Mouse (Mus musculus): Measurements from ENCODE around the gene Tmem95. TPM values are rescaled to one million over a fixed set of nuclear protein-coding genes. Genes with fewer than 3 reads are reported as not detected.

Tmem95 gene
- not detected in 2 replicates for polyA plus RNA-seq (2012; ENCODE audit: low replicate concordance)

GRCm38 (mm10) chr11:69877878-69878277 lies at the start of gene Tmem95:
Gene Tmem95 (minus strand): TSS chr11:69878018.

GRCm38 (mm10) chr11:69921114-69922011 lies 43.5 kb upstream of the Tmem95 start, which contains the start of gene Eif5a:
Gene Eif5a (minus strand): TSS chr11:69921958.

GRCm38 (mm10) chr11:69913554-69914371 lies 35.9 kb upstream of the Tmem95 start, which contains the start of gene Gps2:
Gene Gps2 (plus strand): TSS chr11:69913888.

GRCm38 (mm10) chr11:69900471-69901405 lies 22.9 kb upstream of the Tmem95 start, which contains the start of the genes 2810408A11Rik and Neurl4:
Gene 2810408A11Rik (minus strand): TSS chr11:69900987.
Gene Neurl4 (plus strand): TSS chr11:69901072.

GRCm38 (mm10) chr11:69895291-69895690 lies 17.5 kb upstream of the Tmem95 start, which contains the start of gene Acap1:
Gene Acap1 (minus strand): TSS chr11:69895539.

GRCm38 (mm10) chr11:69880853-69881603 lies 3.2 kb upstream of the Tmem95 start, which contains the start of gene Kctd11:
Gene Kctd11 (minus strand): TSS chr11:69881406.

GRCm38 (mm10) chr11:69858113-69858998 lies 19.5 kb downstream of the Tmem95 start, which contains the start of gene Tnk1:
Gene Tnk1 (minus strand): TSS chr11:69858730.

GRCm38 (mm10) chr11:69846198-69846680 lies 31.6 kb downstream of the Tmem95 start, which contains the start of gene Plscr3:
Gene Plscr3 (plus strand): TSS chr11:69846376.

GRCm38 (mm10) chr11:69837952-69838713 lies 39.7 kb downstream of the Tmem95 start, which contains the start of gene Tmem256:
Gene Tmem256 (plus strand): TSS chr11:69838514.

GRCm38 (mm10) chr11:69837604-69837951 lies 40.2 kb downstream of the Tmem95 start, which contains the start of gene Nlgn2:
Gene Nlgn2 (minus strand): TSS chr11:69837784.

Other genes starting within 250 kb of the Tmem95 start
- gene Fxr2, start 245.0 kb downstream of the Tmem95 start, polyA plus RNA-seq (2012; ENCODE audit: low replicate concordance), result 91.8 and 97.5 TPM in 2 replicates
- gene Sox15, start 222.7 kb downstream of the Tmem95 start, polyA plus RNA-seq (2012; ENCODE audit: low replicate concordance), result 0.44 TPM in 1 of 2 replicates, not detected in the other
- gene Mpdu1, start 215.4 kb downstream of the Tmem95 start, polyA plus RNA-seq (2012; ENCODE audit: low replicate concordance), result 24.1 and 29.9 TPM in 2 replicates
- 26.6 and 82.4 TPM in 2 replicates for gene Cd68, start 211.9 kb downstream of the Tmem95 start, polyA plus RNA-seq (2012; ENCODE audit: low replicate concordance)
- gene Eif4a1, start 205.6 kb downstream of the Tmem95 start, polyA plus RNA-seq (2012; ENCODE audit: low replicate concordance), result 226 and 408 TPM in 2 replicates
- gene Senp3, start 195.9 kb downstream of the Tmem95 start, polyA plus RNA-seq (2012; ENCODE audit: low replicate concordance), result 128 and 137 TPM in 2 replicates
- 2.3 and 5.0 TPM in 2 replicates for gene Tnfsf13, start 192.2 kb downstream of the Tmem95 start, polyA plus RNA-seq (2012; ENCODE audit: low replicate concordance)
- 9.0 and 9.7 TPM in 2 replicates for gene Tnfsf12, start 182.2 kb downstream of the Tmem95 start, polyA plus RNA-seq (2012; ENCODE audit: low replicate concordance)
- gene Tnfsfm13, start 181.9 kb downstream of the Tmem95 start, polyA plus RNA-seq (2012; ENCODE audit: low replicate concordance), result 6.6 and 8.1 TPM in 2 replicates
- 92.9 and 194 TPM in 2 replicates for gene Polr2a, start 119.4 kb downstream of the Tmem95 start, polyA plus RNA-seq (2012; ENCODE audit: low replicate concordance)
- gene Slc35g3, start 116.0 kb downstream of the Tmem95 start, polyA plus RNA-seq (2012; ENCODE audit: low replicate concordance), result not detected in 2 replicates
- gene Zbtb4, start 112.1 kb downstream of the Tmem95 start, polyA plus RNA-seq (2012; ENCODE audit: low replicate concordance), result 38.9 and 47.4 TPM in 2 replicates
- gene Chrnb1, start 82.1 kb downstream of the Tmem95 start, polyA plus RNA-seq (2012; ENCODE audit: low replicate concordance), result 0.18 and 0.20 TPM in 2 replicates
- gene Fgf11, start 76.2 kb downstream of the Tmem95 start, polyA plus RNA-seq (2012; ENCODE audit: low replicate concordance), result 0.07 and 0.47 TPM in 2 replicates
- gene Tmem102, start 72.4 kb downstream of the Tmem95 start, polyA plus RNA-seq (2012; ENCODE audit: low replicate concordance), result not detected in 2 replicates
- gene Gm39566, start 62.7 kb downstream of the Tmem95 start, polyA plus RNA-seq (2012; ENCODE audit: low replicate concordance), result 0.07 TPM in 1 of 2 replicates, not detected in the other
- not detected in 2 replicates for gene Spem2, start 59.6 kb downstream of the Tmem95 start, polyA plus RNA-seq (2012; ENCODE audit: low replicate concordance)
- gene Spem1, start 55.8 kb downstream of the Tmem95 start, polyA plus RNA-seq (2012; ENCODE audit: low replicate concordance), result not detected in 2 replicates
- gene Nlgn2, start 40.2 kb downstream of the Tmem95 start, polyA plus RNA-seq (2012; ENCODE audit: low replicate concordance), result 3.7 and 5.0 TPM in 2 replicates
- gene Tmem256, start 39.5 kb downstream of the Tmem95 start, polyA plus RNA-seq (2012; ENCODE audit: low replicate concordance), result 531 and 1,176 TPM in 2 replicates
- 64.9 and 78.2 TPM in 2 replicates for gene Plscr3, start 31.6 kb downstream of the Tmem95 start, polyA plus RNA-seq (2012; ENCODE audit: low replicate concordance)
- 2.0 and 2.3 TPM in 2 replicates for gene Tnk1, start 19.3 kb downstream of the Tmem95 start, polyA plus RNA-seq (2012; ENCODE audit: low replicate concordance)
- 1.4 and 2.2 TPM in 2 replicates for gene Kctd11, start 3.4 kb upstream of the Tmem95 start, polyA plus RNA-seq (2012; ENCODE audit: low replicate concordance)
- gene Acap1, start 17.5 kb upstream of the Tmem95 start, polyA plus RNA-seq (2012; ENCODE audit: low replicate concordance), result 28.9 and 53.7 TPM in 2 replicates
- gene 2810408A11Rik, start 23.0 kb upstream of the Tmem95 start, polyA plus RNA-seq (2012; ENCODE audit: low replicate concordance), result 0.18 and 0.33 TPM in 2 replicates
- gene Neurl4, start 23.1 kb upstream of the Tmem95 start, polyA plus RNA-seq (2012; ENCODE audit: low replicate concordance), result 131 and 182 TPM in 2 replicates
- 157 and 339 TPM in 2 replicates for gene Gps2, start 35.9 kb upstream of the Tmem95 start, polyA plus RNA-seq (2012; ENCODE audit: low replicate concordance)
- gene Eif5a, start 43.9 kb upstream of the Tmem95 start, polyA plus RNA-seq (2012; ENCODE audit: low replicate concordance), result 1,855 and 2,103 TPM in 2 replicates
- 0.99 TPM in 1 of 2 replicates, not detected in the other for gene Ybx2, start 57.8 kb upstream of the Tmem95 start, polyA plus RNA-seq (2012; ENCODE audit: low replicate concordance)
- gene Slc2a4, start 70.2 kb upstream of the Tmem95 start, polyA plus RNA-seq (2012; ENCODE audit: low replicate concordance), result 2.4 and 14.7 TPM in 2 replicates
- gene Cldn7, start 86.8 kb upstream of the Tmem95 start, polyA plus RNA-seq (2012; ENCODE audit: low replicate concordance), result 0.62 TPM in 1 of 2 replicates, not detected in the other
- 151 and 407 TPM in 2 replicates for gene Ctdnep1, start 103.1 kb upstream of the Tmem95 start, polyA plus RNA-seq (2012; ENCODE audit: low replicate concordance)
- 7.0 and 11.8 TPM in 2 replicates for gene Elp5, start 104.5 kb upstream of the Tmem95 start, polyA plus RNA-seq (2012; ENCODE audit: low replicate concordance)
- 126 and 157 TPM in 2 replicates for gene Gabarap, start 113.1 kb upstream of the Tmem95 start, polyA plus RNA-seq (2012; ENCODE audit: low replicate concordance)
- 43.8 and 51.3 TPM in 2 replicates for gene Phf23, start 117.8 kb upstream of the Tmem95 start, polyA plus RNA-seq (2012; ENCODE audit: low replicate concordance)
- gene Dvl2, start 122.6 kb upstream of the Tmem95 start, polyA plus RNA-seq (2012; ENCODE audit: low replicate concordance), result 32.3 and 38.3 TPM in 2 replicates
- gene Acadvl, start 137.4 kb upstream of the Tmem95 start, polyA plus RNA-seq (2012; ENCODE audit: low replicate concordance), result 24.5 and 26.3 TPM in 2 replicates
- gene Dlg4, start 138.9 kb upstream of the Tmem95 start, polyA plus RNA-seq (2012; ENCODE audit: low replicate concordance), result 4.8 and 5.4 TPM in 2 replicates
- gene Asgr1, start 176.1 kb upstream of the Tmem95 start, polyA plus RNA-seq (2012; ENCODE audit: low replicate concordance), result not detected in 2 replicates
- not detected in 2 replicates for gene Asgr2, start 214.6 kb upstream of the Tmem95 start, polyA plus RNA-seq (2012; ENCODE audit: low replicate concordance)

All from leukemia stem cell, adult 10-12 weeks (primary cell).